Mouse (Mus musculus) embryonic facial prominence, embryonic 13.5 days (tissue): Measurements from ENCODE around the gene Inafm2. TPM values are rescaled to one million over a fixed set of nuclear protein-coding genes. Genes with fewer than 3 reads are reported as not detected.

ENCODE experiments used
- ATAC-seq: fragments of 200-750 bp; cut with Nextera tagmentation; 2 replicates; pipeline ENCODE4 v1.8.0; 2017; ENCODE audit warnings: low read depth; ENCODE audit not compliant: insufficient number of reproducible peaks, insufficient read depth, low FRiP score, low TSS enrichment
- H3K27ac ChIP-seq: fragments of 300-500 bp; sonication (generic); 2 replicates; pipeline ENCODE4 v1.5.1; 2015; ENCODE audit warnings: moderate library complexity, mild to moderate bottlenecking, inconsistent platforms
- H3K27me3 ChIP-seq: fragments of 300-500 bp; sonication (generic); 2 replicates; pipeline ENCODE4 v1.6.1; 2015; ENCODE audit warnings: mild to moderate bottlenecking, inconsistent platforms
- H3K36me3 ChIP-seq: fragments of 300-500 bp; sonication (generic); 2 replicates; pipeline ENCODE4 v1.6.1; 2015; ENCODE audit warnings: mild to moderate bottlenecking, inconsistent platforms
- H3K4me1 ChIP-seq: fragments of 300-500 bp; sonication (generic); 2 replicates; pipeline ENCODE4 v1.6.1; 2015; ENCODE audit warnings: inconsistent platforms
- H3K4me2 ChIP-seq: fragments of 300-500 bp; sonication (generic); 2 replicates; pipeline ENCODE4 v1.6.1; 2015; ENCODE audit warnings: moderate library complexity, mild to moderate bottlenecking, inconsistent platforms
- H3K4me3 ChIP-seq: fragments of 300-500 bp; sonication (generic); 2 replicates; pipeline ENCODE4 v1.5.1; 2015; ENCODE audit warnings: mild to moderate bottlenecking, inconsistent platforms
- H3K9ac ChIP-seq: fragments of 300-500 bp; sonication (generic); 2 replicates; pipeline ENCODE4 v1.6.1; 2015; ENCODE audit warnings: mild to moderate bottlenecking, inconsistent platforms
- H3K9me3 ChIP-seq: fragments of 300-500 bp; sonication (generic); 2 replicates; pipeline ENCODE4 v1.6.1; 2016; ENCODE audit warnings: inconsistent platforms
- WGBS: fragments of 180-500 bp; shearing (Covaris S2); methylation state at CpG from one replicate; pipeline ENCODE4 v1.1.7; 2015; ENCODE audit warnings: mixed read lengths; 5-methylcytosine and 5-hydroxymethylcytosine counted together
- polyA plus RNA-seq: library from polyadenylated mRNA; unstranded; fragments of >200 nt; fragmentation: Nextera tagmentation; extraction: Ambion mirVana; gene quantifications from 2 replicates; pipeline ENCODE4 v1.2.1, GENCODE M21; 2015

Gene Inafm2
- polyA plus RNA-seq, 1 experiment from 2014 or later = 13.1 TPM

DNA sequence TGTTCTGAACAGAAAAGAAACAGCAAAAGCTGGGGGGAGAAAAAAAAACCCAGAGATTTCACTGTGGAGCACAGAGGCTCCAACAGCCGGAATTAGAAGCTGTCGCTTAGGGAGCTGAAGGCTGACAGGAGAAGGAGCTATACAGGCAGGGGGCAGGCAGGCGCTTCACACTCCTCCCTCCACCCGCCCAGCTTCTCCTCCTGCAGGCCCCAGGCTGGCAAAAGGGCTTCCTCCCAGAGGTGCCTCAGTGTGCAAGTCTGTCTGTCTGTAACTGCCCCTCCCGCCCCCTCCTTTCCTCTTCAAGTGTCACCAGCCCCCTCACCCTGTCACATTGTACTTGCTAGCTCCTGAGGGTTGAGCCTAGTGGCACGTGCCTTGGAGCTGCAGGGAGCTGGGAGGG is 39.1 kb upstream of the Inafm2 start:
- Histone ChIP-seq H3K27me3 (peaks cover 100% of the 10 kb centered on the region), H3K27ac (no peak overlapping the region), H3K9me3 (no peaks in the 10 kb centered on the region), H3K9ac (no peak overlapping the region), H3K4me1 (peaks cover 39% of the 10 kb centered on the region), H3K4me2 (no peak overlapping the region), H3K36me3 (no peaks in the 10 kb centered on the region), H3K4me3 (no peak overlapping the region)
- no peak for ATAC-seq
- 7% methylated on average over 6 of the region's 6 CpGs for WGBS

DNA sequence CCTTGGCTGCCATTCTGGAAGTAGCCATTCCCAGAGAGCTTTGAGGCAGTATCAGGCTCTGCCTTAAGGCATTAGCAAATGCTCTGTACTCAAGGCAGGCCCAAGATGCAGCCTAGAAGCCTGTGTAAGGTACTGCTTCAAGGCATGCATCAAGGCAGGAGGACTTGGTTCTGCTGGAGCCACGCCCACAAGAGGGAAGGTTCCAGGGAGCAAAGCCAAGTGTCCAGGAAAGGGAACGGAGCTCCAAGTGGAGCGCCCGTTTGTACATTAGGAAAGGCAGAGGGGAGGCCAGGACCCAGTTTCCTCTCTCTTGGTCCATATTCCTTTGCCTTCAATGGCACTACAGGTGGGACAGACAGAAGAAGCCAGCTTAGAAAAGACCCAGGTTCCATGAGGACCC is 37.1 kb upstream of the Inafm2 start:
- Histone ChIP-seq H3K9me3 (no peaks in the 10 kb centered on the region), H3K36me3 (no peaks in the 10 kb centered on the region), H3K9ac (no peak overlapping the region), H3K4me1 (peaks cover 32% of the 10 kb centered on the region), H3K4me3 (no peak overlapping the region), H3K27me3 (peaks cover 100% of the 10 kb centered on the region), H3K27ac (no peak overlapping the region), H3K4me2 (no peak overlapping the region)
- ATAC-seq = no peak
- WGBS = 71% methylated on average over 4 of the region's 4 CpGs

- Histone ChIP-seq H3K36me3 (no peaks in the 10 kb centered on the region), H3K27ac (no peak overlapping the region), H3K4me3 (no peak overlapping the region), H3K9me3 (no peaks in the 10 kb centered on the region), H3K4me2 (no peak overlapping the region), H3K9ac (no peak overlapping the region), H3K27me3 (peaks cover 93% of the 10 kb centered on the region), H3K4me1 (peaks cover 21% of the 10 kb centered on the region)
- WGBS = 43% methylated on average over 4 of the region's 4 CpGs
- no peak for ATAC-seq
These were observed 35.8 kb upstream of the Inafm2 start for GRCm38 (mm10) chr2:118709655-118710221.

DNA sequence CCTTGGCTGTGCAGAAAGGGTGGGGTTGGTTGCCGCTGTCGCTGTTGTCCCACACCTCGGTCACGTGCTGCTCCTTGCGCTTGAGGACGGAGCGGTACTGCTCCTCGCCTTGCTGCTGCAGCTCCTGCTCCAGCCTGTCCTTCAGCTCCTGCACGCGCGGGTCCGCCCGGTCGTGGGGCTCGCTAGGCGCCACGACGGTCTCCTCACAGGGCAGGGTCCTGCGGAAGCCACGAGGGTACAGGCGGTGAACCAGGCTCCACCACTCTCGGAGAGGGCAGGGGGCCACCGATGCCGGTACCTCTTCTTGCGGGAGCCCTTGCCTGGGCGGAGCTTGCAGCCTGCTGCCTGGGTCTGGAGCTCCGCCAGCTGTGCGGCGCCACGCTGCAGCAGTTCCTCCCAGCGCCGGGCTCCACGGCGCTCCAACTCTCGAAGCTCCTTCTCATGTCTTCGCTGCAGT is 34.5 kb upstream of the Inafm2 start:
- Histone ChIP-seq H3K36me3 (no peaks in the 10 kb centered on the region), H3K4me1 (peaks cover 29% of the 10 kb centered on the region), H3K9me3 (no peaks in the 10 kb centered on the region), H3K27me3 (peaks cover 84% of the 10 kb centered on the region), H3K27ac (no peak overlapping the region), H3K4me2 (peak overlapping the region; percentile 77), H3K4me3 (peak overlapping the region; percentile 41), H3K9ac (peak overlapping the region; percentile 65)
- under 1% methylated on average over 36 of the region's 36 CpGs for WGBS
- ATAC-seq = no peak

- no peak for ATAC-seq
These were observed 31.9 kb upstream of the Inafm2 start for GRCm38 (mm10) chr2:118713631-118714030.

GRCm38 (mm10) chr2:118714230-118714629 is 31.3 kb upstream of the Inafm2 start:
- H3K9ac ChIP-seq = no peak overlapping the region
- H3K4me3 ChIP-seq = no peak overlapping the region
- H3K27ac ChIP-seq = no peak overlapping the region
- no peaks in the 10 kb centered on the region for H3K36me3 ChIP-seq
- H3K27me3 ChIP-seq = peaks cover 63% of the 10 kb centered on the region
- no peaks in the 10 kb centered on the region for H3K9me3 ChIP-seq
- peaks cover 23% of the 10 kb centered on the region for H3K4me1 ChIP-seq
- H3K4me2 ChIP-seq = no peak overlapping the region
- no peak for ATAC-seq
- 51% methylated on average over 4 of the region's 4 CpGs for WGBS

More at GRCm38 (mm10) chr2:118713631-118714030, 31.9 kb upstream of the Inafm2 start:
- 94% methylated on average over 6 of the region's 6 CpGs for WGBS
- peaks cover 64% of the 10 kb centered on the region for H3K27me3 ChIP-seq
- H3K4me1 ChIP-seq = peaks cover 23% of the 10 kb centered on the region
- no peaks in the 10 kb centered on the region for H3K36me3 ChIP-seq
- H3K4me3 ChIP-seq = no peak overlapping the region
- no peaks in the 10 kb centered on the region for H3K9me3 ChIP-seq
- no peak overlapping the region for H3K4me2 ChIP-seq
- no peak overlapping the region for H3K9ac ChIP-seq
- no peak overlapping the region for H3K27ac ChIP-seq

GRCm38 (mm10) chr2:118716677-118717076 is 28.9 kb upstream of the Inafm2 start:
- H3K27ac ChIP-seq = no peak overlapping the region
- no peaks in the 10 kb centered on the region for H3K9me3 ChIP-seq
- 87% methylated on average over 5 of the region's 5 CpGs for WGBS
- H3K9ac ChIP-seq = no peak overlapping the region
- H3K4me3 ChIP-seq = no peak overlapping the region
- H3K27me3 ChIP-seq = peaks cover 45% of the 10 kb centered on the region
- no peak overlapping the region for H3K4me2 ChIP-seq
- peaks cover 11% of the 10 kb centered on the region for H3K4me1 ChIP-seq
- H3K36me3 ChIP-seq = no peaks in the 10 kb centered on the region
- ATAC-seq = no peak

GRCm38 (mm10) chr2:118723693-118724486 is 21.7 kb upstream of the Inafm2 start:
- Histone ChIP-seq H3K4me1 (peaks cover 11% of the 10 kb centered on the region), H3K4me2 (no peak overlapping the region), H3K27ac (no peak overlapping the region), H3K27me3 (peaks cover 30% of the 10 kb centered on the region), H3K4me3 (no peak overlapping the region), H3K9ac (no peak overlapping the region), H3K9me3 (no peaks in the 10 kb centered on the region), H3K36me3 (no peaks in the 10 kb centered on the region)
- no peak for ATAC-seq
- WGBS = 82% methylated on average over 15 of the region's 15 CpGs

DNA sequence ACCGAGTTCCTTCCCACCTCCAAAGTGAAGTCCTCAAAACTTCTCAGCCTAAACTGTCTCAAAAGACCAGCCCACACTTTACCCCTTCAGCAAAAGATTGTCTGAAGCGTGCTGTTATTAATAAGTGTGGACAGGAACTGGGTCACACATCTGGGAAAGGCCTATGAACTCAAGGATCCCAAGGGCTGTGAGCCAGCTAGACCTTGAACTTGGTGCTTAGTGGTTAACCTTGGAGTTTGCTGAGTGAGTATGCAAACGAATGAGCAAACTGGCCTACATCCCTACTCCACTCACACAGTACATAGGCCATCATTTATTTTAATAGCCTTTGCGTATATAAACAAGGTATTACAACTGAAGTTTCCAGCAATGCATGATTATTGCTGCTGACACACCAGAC is 20.0 kb upstream of the Inafm2 start:
- H3K27me3 ChIP-seq = peaks cover 36% of the 10 kb centered on the region
- 79% methylated on average over 4 of the region's 4 CpGs for WGBS
- no peak overlapping the region for H3K27ac ChIP-seq
- H3K4me3 ChIP-seq = no peak overlapping the region
- H3K9me3 ChIP-seq = no peaks in the 10 kb centered on the region
- no peak overlapping the region for H3K4me2 ChIP-seq
- H3K36me3 ChIP-seq = no peaks in the 10 kb centered on the region
- no peak for ATAC-seq
- H3K9ac ChIP-seq = no peak overlapping the region
- peaks cover 26% of the 10 kb centered on the region for H3K4me1 ChIP-seq

DNA sequence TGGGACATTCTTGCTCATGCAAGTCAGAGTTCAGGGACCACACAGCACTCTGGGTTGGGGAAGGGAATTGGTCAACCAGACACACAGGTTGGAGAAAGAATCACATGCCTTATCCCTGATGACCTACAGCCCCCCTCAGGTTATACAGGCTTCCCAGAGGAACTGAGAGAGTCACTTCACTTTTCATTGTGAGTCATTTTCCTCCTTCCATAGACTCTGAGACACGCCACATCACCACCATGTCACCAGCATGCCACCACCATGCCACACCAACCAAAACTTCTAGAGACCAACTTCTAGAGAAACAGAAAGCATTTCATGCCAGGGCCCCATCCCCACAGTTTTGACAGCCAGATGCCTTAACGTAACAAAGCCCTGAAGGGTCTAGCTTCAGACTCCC is 18.7 kb upstream of the Inafm2 start:
- WGBS = 79% methylated on average over 2 of the region's 2 CpGs
- Histone ChIP-seq H3K4me1 (peaks cover 28% of the 10 kb centered on the region), H3K4me2 (no peak overlapping the region), H3K4me3 (no peak overlapping the region), H3K9me3 (no peaks in the 10 kb centered on the region), H3K36me3 (no peaks in the 10 kb centered on the region), H3K27ac (no peak overlapping the region), H3K27me3 (peaks cover 38% of the 10 kb centered on the region), H3K9ac (no peak overlapping the region)
- no peak for ATAC-seq

DNA sequence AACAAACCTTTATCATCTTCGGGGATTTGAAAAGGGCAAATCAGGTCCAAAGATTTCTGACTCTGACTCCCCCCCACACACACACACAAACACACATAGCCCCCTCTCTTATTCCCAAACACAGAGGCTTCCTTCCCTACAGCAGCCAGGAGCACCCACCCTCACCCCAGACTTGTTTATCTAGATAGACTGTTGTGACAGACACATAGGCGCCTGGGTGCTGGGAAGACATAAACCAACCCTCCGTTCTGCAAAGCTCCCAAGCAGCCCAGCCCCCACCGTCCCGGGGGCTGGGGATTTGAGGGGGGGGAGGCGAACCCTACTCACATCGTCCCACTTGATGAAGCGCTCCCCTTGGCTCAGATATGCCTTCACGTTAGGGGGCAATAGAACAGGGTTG is 17.6 kb upstream of the Inafm2 start:
- ATAC-seq = no peak
- H3K27me3 ChIP-seq = peaks cover 40% of the 10 kb centered on the region
- H3K4me3 ChIP-seq = no peak overlapping the region
- H3K4me1 ChIP-seq = peaks cover 28% of the 10 kb centered on the region
- no peaks in the 10 kb centered on the region for H3K36me3 ChIP-seq
- 23% methylated on average over 9 of the region's 9 CpGs for WGBS
- no peak overlapping the region for H3K9ac ChIP-seq
- H3K27ac ChIP-seq = no peak overlapping the region
- 0 out of 2 replicates have a peak overlapping the region, but pooled peaks have one; percentile 10 for H3K4me2 ChIP-seq
- H3K9me3 ChIP-seq = no peaks in the 10 kb centered on the region

DNA sequence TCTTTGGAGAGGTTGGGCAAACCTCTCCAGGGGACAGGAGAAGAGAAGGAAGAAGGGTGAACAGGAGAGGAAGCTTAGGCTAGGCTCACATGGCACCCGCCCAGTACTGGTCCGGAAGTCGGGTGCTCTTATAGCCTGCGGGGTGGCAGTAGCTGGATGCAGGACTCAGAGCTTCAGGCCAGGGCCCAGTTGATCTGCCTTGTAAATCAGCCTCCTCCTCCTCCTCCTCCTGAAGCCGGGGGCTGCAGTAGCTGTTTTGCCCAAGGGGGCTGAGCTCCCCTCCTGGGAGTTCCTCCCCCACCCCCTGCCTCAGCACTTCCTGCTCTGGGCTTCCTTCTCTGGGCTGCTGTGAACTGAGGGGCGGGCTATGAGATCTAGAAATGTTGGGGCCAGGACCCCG is 17.2 kb upstream of the Inafm2 start, which contains the start of gene Plcb2:
Gene Plcb2, minus strand, starts transcription at position 102 of the 400 bp plus-strand sequence.
- ATAC-seq = no peak
- peaks cover 36% of the 10 kb centered on the region for H3K27me3 ChIP-seq
- H3K4me3 ChIP-seq = no peak within 1 kb of the TSS

More for the DNA sequence above, 17.2 kb upstream of the Inafm2 start, which contains the start of gene Plcb2:
- Histone ChIP-seq H3K4me1 (peaks cover 28% of the 10 kb centered on the region), H3K36me3 (no peaks in the 10 kb centered on the region), H3K27ac (no peak within 1 kb of the TSS), H3K4me2 (peak within 1 kb of the TSS; percentile 10; the same call in 1 of the 2 replicates), H3K9me3 (no peaks in the 10 kb centered on the region), H3K9ac (no peak within 1 kb of the TSS)
- 17% methylated on average over 7 of the region's 7 CpGs for WGBS
